Mouse (Mus musculus) heart, adult 2 months (tissue): ENCODE data around the gene Asic2. TPM values are rescaled to one million over a fixed set of nuclear protein-coding genes. Genes with fewer than 3 reads are reported as not detected.

Source experiments
- DNase-seq, 2 experiments: peaks; one replicate each; pipeline ENCODE4 v3.0.0; 2021
- H3K27ac ChIP-seq: fragments of 200-600 bp; 2 replicates; pipeline ENCODE4 v1.8.1; 2022
- H3K27me3 ChIP-seq: fragments of 200-500 bp; 2 replicates; pipeline ENCODE4 v1.6.1; 2012; ENCODE audit warnings: mild to moderate bottlenecking, low read length, inconsistent platforms, mixed read lengths; ENCODE audit not compliant: control insufficient read depth, insufficient read depth
- H3K36me3 ChIP-seq: fragments of 200-500 bp; 2 replicates; pipeline ENCODE4 v1.6.1; 2012; ENCODE audit warnings: low read length, inconsistent platforms; ENCODE audit not compliant: control insufficient read depth, insufficient read depth
- H3K4me1 ChIP-seq: fragments of 200-500 bp; 2 replicates; pipeline ENCODE4 v1.6.1; 2011; ENCODE audit warnings: low read length; ENCODE audit not compliant: control insufficient read depth, insufficient read depth
- H3K4me3 ChIP-seq: fragments of 200-600 bp; 2 replicates; pipeline ENCODE4 v1.8.1; 2022
- H3K79me2 ChIP-seq: fragments of 200-500 bp; replicated peaks from 2 replicates; pipeline ENCODE4 v1.6.1; 2012; ENCODE audit warnings: mild to moderate bottlenecking, inconsistent platforms, low read length, moderate library complexity, mixed read lengths; ENCODE audit not compliant: control insufficient read depth, insufficient read depth
- H3K9ac ChIP-seq: fragments of 200-500 bp; 2 replicates; pipeline ENCODE4 v1.6.1; 2012; ENCODE audit warnings: low read depth, mild to moderate bottlenecking, control low read depth, inconsistent platforms, low read length, mixed read lengths
- CTCF ChIP-seq: fragments of 200-600 bp; IDR thresholded peaks from 2 replicates; pipeline ENCODE4 v1.8.1; 2022; ENCODE audit warnings: antibody characterized with exemption, mild to moderate bottlenecking, moderate library complexity
- EP300 ChIP-seq: fragments of 200-500 bp; IDR thresholded peaks from 2 replicates; pipeline ENCODE4 v1.6.1; 2011; ENCODE audit warnings: low read depth, low read length, control low read depth; ENCODE audit not compliant: insufficient read depth
- POLR2A ChIP-seq: fragments of 200-500 bp; IDR thresholded peaks from 2 replicates; pipeline ENCODE4 v1.6.1; 2011; ENCODE audit warnings: mild to moderate bottlenecking, low read depth, low read length, control low read depth; ENCODE audit not compliant: insufficient read depth
- WGBS: fragments of 180-500 bp; shearing (Covaris S2); methylation state at CpG from one replicate; pipeline ENCODE4 v1.1.7; 2018; 5-methylcytosine and 5-hydroxymethylcytosine counted together
- intact Hi-C: fragments of 180-260 bp; cut with DNase I; formaldehyde crosslinking; loops from one replicate; pipeline ENCODE4 v1.15.1; 2025
- polyA plus RNA-seq: library from polyadenylated mRNA; depleted of rRNA; stranded (reverse); fragments of >200 nt; gene quantifications from 2 replicates; pipeline ENCODE4 v1.2.3, GENCODE M21; 2012
- total RNA-seq, 2 experiments: library from RNA; stranded (reverse); gene quantifications; 2 replicates each; pipeline ENCODE4 v1.2.3; 2021

The Asic2 gene
- total and polyA plus RNA-seq, 3 experiments: not detected

- Histone ChIP-seq H3K4me3 (no peak overlapping the region), H3K27me3 (no peaks in the 10 kb centered on the region), H3K36me3 (no peaks in the 10 kb centered on the region), H3K4me1 (no peaks in the 10 kb centered on the region), H3K9ac (no peak overlapping the region), H3K79me2 (no peaks in the 10 kb centered on the region), H3K27ac (no peak overlapping the region)
- TF ChIP-seq POLR2A: no peak
- TF ChIP-seq CTCF: no peak
- TF ChIP-seq EP300: no peak
- WGBS: 52% methylated on average over 4 of the region's 4 CpGs
- intact Hi-C loops: no loop called here
- DNase-seq: no peak
Observed at GRCm38 (mm10) chr11:81193856-81194255, 774.4 kb downstream of the Asic2 start.

DNA sequence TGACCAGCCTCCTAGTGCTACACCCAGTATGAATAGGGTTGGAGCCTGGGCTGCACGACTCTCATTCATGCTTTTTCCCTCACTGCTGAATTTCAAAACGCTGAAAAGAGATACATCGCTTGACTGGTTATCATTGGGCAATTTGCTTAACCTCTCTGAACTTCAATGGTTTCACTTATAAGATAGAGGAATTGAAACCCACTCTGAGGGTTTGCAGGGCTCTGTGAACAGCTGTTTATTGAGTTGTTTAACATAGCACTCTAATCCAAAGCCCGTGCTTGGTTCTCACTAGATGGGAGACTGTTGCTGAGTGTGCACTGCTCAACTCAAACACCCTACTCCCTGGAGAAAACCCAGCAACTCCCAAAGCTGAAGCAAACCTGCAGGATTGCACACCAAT, 776.1 kb downstream of the Asic2 start:
- no peaks in the 10 kb centered on the region for H3K4me1 ChIP-seq
- intact Hi-C loops: no loop called here
- no peaks in the 10 kb centered on the region for H3K79me2 ChIP-seq
- no peak overlapping the region for H3K27ac ChIP-seq
- no peak for TF ChIP-seq EP300
- no peak for TF ChIP-seq CTCF
- no peak for TF ChIP-seq POLR2A
- no peak overlapping the region for H3K9ac ChIP-seq
- no peaks in the 10 kb centered on the region for H3K36me3 ChIP-seq
- DNase-seq: no peak
- no peaks in the 10 kb centered on the region for H3K27me3 ChIP-seq
- WGBS: 75% methylated on average over 4 of the region's 4 CpGs
- H3K4me3 ChIP-seq: no peak overlapping the region

- H3K4me1 ChIP-seq: no peaks in the 10 kb centered on the region
- no peak overlapping the region for H3K27ac ChIP-seq
- H3K9ac ChIP-seq: no peak overlapping the region
- intact Hi-C loops: no loop called here
- no peaks in the 10 kb centered on the region for H3K36me3 ChIP-seq
- no peak for DNase-seq
- no peaks in the 10 kb centered on the region for H3K79me2 ChIP-seq
- no peaks in the 10 kb centered on the region for H3K27me3 ChIP-seq
- TF ChIP-seq EP300 (no peak), CTCF (no peak), POLR2A (no peak)
- H3K4me3 ChIP-seq: no peak overlapping the region
- 83% methylated on average over 6 of the region's 6 CpGs for WGBS
Observed at GRCm38 (mm10) chr11:81189103-81189502, 779.2 kb downstream of the Asic2 start.

- intact Hi-C loops: no loop called here
- Histone ChIP-seq H3K4me1 (no peaks in the 10 kb centered on the region), H3K36me3 (no peaks in the 10 kb centered on the region), H3K4me3 (no peak overlapping the region), H3K9ac (no peak overlapping the region), H3K79me2 (no peaks in the 10 kb centered on the region), H3K27me3 (no peaks in the 10 kb centered on the region), H3K27ac (no peak overlapping the region)
- WGBS: 73% methylated on average over 3 of the region's 3 CpGs
- no peak for DNase-seq
- TF ChIP-seq EP300: no peak
Observed at GRCm38 (mm10) chr11:81187851-81188250, 780.4 kb downstream of the Asic2 start.

- H3K27ac ChIP-seq: no peak overlapping the region
- H3K9ac ChIP-seq: no peak overlapping the region
- intact Hi-C loops: no loop called here
- WGBS: 68% methylated on average over 7 of the region's 7 CpGs
- H3K4me3 ChIP-seq: no peak overlapping the region
- H3K36me3 ChIP-seq: no peaks in the 10 kb centered on the region
- no peaks in the 10 kb centered on the region for H3K79me2 ChIP-seq
- DNase-seq: no peak
- TF ChIP-seq EP300 (no peak), CTCF (no peak), POLR2A (no peak)
- H3K4me1 ChIP-seq: no peaks in the 10 kb centered on the region
- H3K27me3 ChIP-seq: no peaks in the 10 kb centered on the region
Observed at GRCm38 (mm10) chr11:81184721-81185120, 783.5 kb downstream of the Asic2 start.

DNA sequence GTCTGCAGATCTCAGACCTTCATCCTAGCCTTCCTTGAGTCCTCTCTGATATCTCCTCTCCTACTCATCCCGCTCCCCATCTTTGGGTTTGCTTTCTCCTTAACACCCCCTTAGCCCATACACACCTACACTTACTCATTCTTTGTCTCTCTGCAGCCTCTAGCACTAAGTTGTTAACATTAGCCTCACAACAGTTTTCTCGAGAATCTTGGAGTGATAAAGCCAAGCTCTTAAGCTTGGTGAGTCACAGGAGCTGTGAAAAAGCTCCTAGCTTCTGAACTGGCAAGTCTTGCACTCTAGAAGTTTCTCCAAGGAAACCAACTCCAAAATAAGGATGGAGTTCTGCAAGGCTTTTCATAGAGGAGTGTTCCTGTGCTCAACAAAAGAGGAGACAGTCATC, 803.4 kb downstream of the Asic2 start:
- TF ChIP-seq POLR2A (no peak), EP300 (no peak), CTCF (no peak)
- DNase-seq: no peak
- WGBS: 67% methylated on average over 2 of the region's 2 CpGs
- Histone ChIP-seq H3K4me3 (no peak overlapping the region), H3K36me3 (no peaks in the 10 kb centered on the region), H3K4me1 (no peaks in the 10 kb centered on the region), H3K9ac (no peak overlapping the region), H3K79me2 (no peaks in the 10 kb centered on the region), H3K27me3 (no peaks in the 10 kb centered on the region), H3K27ac (no peak overlapping the region)
- intact Hi-C loops: no loop called here

DNA sequence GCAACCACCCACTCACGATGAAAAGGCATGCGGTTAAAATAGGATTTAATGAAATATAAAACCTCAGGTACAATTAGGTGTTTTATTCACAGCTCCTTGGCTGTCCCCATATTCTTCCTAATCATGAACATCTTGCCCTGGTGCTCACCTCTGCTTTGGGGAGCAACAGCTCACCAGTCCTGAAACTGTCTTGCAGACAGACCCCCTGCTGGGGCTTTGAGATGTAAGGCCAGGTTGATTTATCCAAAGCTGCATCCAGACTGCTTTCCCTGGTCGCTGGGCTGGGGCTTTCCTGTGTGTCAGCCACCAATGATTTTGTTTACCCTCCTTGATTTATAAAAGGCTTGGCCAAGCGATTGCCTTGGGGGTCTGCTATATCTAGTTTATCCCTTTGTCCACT, 805.2 kb downstream of the Asic2 start:
- no peak for DNase-seq
- H3K27me3 ChIP-seq: no peaks in the 10 kb centered on the region
- no peak overlapping the region for H3K4me3 ChIP-seq
- intact Hi-C loops: no loop called here
- H3K79me2 ChIP-seq: no peaks in the 10 kb centered on the region
- WGBS: 58% methylated on average over 4 of the region's 4 CpGs
- no peak overlapping the region for H3K27ac ChIP-seq
- no peak overlapping the region for H3K9ac ChIP-seq
- no peaks in the 10 kb centered on the region for H3K4me1 ChIP-seq
- H3K36me3 ChIP-seq: no peaks in the 10 kb centered on the region
- TF ChIP-seq EP300 (no peak), POLR2A (no peak), CTCF (no peak)
